Mouse (Mus musculus): ENCODE data around the gene Sh2b3. TPM values are rescaled to one million over a fixed set of nuclear protein-coding genes. Genes with fewer than 3 reads are reported as not detected.

The Sh2b3 gene
- total RNA-seq, 2 experiments from 2014 or later, result 17.1 to 17.3 TPM

DNA sequence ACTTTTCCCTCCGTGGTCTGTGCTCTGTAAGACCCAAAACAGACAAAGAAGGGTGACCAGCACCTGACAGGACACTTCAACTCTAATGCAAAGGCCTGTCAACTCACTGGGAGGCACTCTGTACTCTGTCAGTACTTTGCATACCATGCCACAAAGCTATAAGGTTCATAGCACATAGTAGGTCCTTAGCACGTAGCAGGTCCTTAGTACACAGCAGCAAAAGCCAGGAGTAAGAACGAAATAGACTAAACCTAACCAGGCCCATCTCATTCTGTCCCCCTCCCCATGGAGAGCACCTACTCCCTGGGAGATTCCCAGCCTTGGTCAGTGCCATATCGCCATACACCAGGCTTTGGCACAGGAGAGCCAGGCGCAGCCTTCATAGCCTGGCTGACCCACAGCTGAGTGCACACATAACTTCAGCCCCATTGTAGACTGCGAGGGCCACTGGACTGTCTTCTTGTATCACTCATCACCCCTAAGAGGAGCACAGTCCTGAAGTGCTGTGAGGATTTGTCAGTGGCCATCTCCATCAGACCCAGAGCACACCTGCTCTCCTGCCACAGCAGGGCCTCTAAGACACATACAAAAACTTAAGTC is 6.3 kb downstream of the Sh2b3 start:
- no peak for DNase-seq (ENCODE audit: extremely low spot score in 1 of 2, low spot score in 2 of 2)
- intact Hi-C loops (cut with DNase I), result no loop called here

DNA sequence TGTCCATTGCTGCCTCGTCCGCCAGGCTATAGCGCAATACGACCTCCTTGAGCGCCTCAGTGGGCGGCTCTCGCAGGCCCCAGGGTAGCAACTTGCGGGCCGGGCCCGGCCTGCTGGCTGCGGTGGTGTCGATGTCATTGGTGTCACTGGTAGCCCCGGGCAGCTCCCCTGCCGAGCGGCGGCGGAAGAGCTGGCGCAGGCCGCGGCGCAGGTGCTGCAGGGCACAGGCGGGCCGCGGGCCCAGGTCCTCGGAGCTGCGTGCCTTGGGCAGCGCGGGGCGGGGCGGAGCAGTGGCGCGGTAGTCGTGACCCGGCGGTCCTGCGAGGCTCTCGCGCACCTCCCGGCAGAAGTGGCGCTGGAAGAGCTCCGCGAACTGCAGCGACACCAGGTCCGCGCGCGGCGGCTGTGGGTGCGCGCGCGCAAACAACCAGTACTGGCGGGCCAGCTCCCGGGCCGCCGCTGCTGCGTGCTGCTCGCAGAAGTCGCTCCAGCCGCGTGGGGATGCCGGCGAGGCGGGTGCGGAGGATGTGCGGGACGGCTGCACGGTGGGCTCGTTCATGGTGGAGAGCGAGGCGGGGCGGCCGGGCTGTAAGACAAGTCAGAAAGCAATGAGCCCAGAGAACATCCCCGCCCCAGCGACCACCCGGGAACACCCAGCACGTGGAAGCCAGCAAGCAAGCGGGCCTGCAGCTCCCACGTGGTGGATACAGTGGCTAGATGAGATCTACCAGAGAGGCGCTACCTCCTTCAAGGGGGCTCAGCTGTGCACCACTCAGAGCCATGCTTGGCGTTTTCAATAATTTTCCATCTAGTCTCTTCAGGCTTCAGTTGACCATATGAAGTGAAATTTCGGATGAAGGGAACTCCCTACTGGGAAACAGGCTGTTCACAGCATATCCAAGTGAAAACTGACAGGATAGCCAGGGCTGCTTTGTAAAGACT is 8.7 kb downstream of the Sh2b3 start:
- intact Hi-C loops (cut with DNase I), result no loop called here
- DNase-seq (ENCODE audit: extremely low spot score in 1 of 2, low spot score in 2 of 2), result peak in 1 of 2 experiments; percentile 59

DNA sequence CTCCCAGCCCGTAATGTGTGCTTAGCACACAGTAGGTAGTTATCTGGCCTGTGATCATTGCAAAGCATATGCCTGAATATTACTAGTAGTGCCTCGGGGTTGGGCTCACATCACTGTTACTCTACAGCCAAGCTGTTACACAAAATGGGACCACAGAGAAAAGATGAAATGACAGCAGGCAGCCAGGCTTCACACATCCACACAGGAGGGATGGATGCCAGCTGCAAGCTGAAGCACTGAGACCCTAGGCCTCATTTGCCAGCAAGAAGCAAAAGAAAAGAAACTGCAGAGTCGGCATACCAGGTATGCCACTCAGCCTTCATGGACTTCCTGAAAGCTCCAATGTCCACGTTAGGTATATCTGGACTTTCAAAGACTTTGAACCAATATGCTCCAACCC is 9.6 kb downstream of the Sh2b3 start:
- no peak for DNase-seq (ENCODE audit: extremely low spot score in 1 of 2, low spot score in 2 of 2)
- intact Hi-C loops (cut with DNase I), result no loop called here

DNA sequence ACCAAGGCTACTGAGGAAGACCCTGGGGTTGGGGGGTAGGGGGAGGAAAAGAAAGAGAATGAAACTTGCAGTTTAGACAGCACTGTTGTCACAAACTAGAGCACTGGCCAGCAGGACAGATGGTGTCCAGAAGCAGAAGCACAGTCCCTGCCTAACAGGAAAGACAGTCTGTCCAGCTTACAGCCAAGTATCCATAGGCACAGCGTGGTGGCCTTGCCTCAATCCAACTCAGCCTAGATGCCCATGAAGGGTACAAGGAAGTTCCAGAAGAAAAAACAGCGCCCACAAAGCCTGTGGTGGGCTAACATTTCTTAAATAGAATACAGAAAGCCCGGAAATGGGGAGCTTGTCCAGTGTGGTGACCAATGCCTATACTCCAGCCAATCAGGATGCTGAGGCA is 11.8 kb downstream of the Sh2b3 start:
- no peak for DNase-seq (ENCODE audit: extremely low spot score in 1 of 2, low spot score in 2 of 2)
- intact Hi-C loops (cut with DNase I), result no loop called here

DNA sequence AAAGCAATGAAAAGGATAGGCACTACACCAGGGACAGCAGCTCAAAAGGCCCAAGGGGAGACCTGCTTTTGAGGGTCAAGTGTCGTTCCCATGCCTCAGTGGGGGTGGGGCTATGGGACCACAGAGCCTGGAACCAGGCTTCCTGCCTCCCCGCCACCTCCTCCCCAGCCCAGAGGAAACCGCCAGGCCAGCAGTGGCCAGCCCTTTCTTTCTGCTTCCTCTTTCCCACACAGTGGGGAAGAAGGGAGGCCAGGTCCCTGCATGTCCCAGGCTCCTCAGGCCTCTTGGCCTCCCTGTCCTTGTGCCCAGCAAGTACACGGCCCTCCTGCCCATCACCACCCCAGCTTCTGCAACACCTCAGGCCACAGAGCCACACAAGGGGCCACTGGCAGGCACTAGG is 13.3 kb downstream of the Sh2b3 start:
- DNase-seq (ENCODE audit: extremely low spot score in 1 of 2, low spot score in 2 of 2), result peak in 1 of 2 experiments; percentile 83
- intact Hi-C loops (cut with DNase I), result no loop called here

DNA sequence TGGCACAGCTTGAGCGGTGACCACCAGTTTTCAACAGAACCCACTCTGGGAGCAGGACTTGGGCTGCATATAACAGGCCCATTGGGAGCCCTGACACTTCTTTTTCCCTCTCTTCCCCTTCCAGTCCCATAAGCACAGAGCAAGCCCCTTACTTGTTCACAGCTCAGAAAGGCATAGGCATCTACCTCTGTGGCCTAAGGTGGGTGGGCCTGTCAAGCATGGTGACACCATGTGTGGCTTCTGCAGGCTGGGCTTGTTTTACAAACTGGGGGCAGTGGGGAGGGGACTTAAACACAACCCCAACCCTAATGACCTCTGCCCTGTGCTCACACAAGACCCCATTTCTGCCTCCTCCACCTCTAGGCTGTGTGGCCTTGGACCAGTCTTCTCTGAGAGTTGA is 13.8 kb downstream of the Sh2b3 start:
- DNase-seq (ENCODE audit: extremely low spot score in 1 of 2, low spot score in 2 of 2), result no peak
- intact Hi-C loops (cut with DNase I), result no loop called here

DNA sequence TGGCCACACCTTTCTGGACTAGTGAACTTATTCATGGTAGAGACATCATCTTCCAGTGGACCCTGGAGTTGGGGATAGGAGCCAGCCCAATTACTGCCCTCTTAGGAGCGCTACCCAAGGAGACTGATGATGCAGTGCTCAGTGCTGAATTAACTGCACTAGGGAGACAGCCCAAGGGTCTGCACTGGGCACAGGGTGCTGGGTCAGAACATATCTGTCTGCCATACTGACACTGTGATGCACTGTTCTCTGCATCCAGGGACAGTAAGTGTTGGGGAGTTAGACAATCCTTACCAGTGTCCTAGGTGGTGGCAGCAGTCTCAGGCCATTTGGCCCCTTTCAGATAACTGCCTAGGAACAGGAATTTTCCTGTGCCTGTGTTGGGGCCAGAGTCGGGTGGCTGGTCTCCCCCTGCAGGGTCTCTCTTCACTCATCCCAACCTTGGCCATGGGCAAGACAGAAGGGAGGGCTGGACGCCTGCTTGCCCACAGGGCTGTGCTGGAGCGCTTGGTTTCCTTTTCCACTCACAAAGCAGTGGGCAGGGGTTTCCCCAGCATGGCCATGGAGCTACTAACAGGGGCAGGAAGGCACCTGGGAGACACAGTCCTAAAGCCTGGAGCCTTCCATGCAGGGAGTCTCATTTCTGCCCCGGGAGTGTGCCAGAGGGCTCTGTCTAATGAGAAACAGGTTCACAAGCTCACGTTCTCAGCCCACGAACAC is 14.5 kb downstream of the Sh2b3 start:
- intact Hi-C loops (cut with DNase I), result no loop called here
- peak in 1 of 2 experiments; percentile 20 for DNase-seq (ENCODE audit: extremely low spot score in 1 of 2, low spot score in 2 of 2)

DNA sequence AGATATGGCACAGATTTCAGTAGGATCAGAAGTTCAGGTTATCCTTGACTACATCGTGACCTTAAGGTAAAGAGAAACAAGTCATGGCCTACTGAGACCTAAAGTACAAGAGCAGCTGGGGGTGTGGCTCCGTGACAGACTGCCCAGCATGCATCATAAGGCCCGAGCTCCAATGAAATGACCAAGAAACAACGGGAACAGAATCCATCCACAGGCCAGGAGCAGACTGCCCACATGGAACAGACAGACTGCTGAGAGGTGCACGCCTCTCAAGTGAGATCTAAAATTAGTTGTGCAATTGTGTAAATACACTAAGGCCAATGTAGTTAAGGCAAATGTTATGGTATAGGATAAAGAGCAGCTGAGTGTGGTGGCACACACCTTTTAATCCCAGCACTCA is 15.9 kb downstream of the Sh2b3 start:
- intact Hi-C loops (cut with DNase I), result no loop called here

DNA sequence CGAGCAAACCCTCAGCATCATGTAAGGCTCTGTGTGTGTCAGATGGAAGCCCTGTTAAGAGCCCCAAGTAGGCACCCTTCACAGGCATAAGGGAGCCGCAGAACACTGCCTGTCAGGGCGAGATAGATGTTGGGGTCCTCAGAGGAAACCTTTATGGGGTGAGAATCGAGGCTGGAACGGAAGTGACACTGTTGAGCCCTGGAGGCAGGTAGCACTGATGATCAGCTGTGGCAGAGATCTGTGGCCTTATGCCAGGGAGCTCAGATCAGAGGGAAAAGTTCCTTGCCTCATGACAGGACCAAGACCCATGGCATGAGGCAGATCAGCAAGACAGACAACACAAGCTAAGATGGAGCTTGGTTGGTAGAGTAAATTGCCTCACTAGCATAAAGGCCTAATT is 16.3 kb downstream of the Sh2b3 start:
- DNase-seq (ENCODE audit: extremely low spot score in 1 of 2, low spot score in 2 of 2), result no peak
- intact Hi-C loops (cut with DNase I), result no loop called here

More for the DNA sequence above, 15.9 kb downstream of the Sh2b3 start:
- no peak for DNase-seq (ENCODE audit: extremely low spot score in 1 of 2, low spot score in 2 of 2)

DNA sequence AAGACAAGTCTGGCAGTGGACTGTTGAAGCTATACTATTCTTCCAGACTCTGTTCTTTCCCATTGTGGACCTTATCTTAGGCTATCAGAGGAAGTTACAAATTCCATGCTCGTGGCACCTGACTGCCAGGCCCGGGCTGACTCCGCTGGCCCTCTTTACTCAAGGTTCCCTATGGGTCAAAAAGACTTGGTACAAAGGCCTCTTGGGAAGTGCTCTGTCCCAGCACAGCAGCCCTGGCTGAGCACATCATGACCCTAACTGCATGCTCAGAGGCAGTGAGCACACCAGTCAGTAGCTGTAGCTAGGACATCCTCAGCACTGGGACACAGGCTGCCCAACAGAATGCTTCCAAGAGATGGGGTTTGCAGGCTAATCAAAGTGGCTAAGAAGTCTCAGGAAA is 16.8 kb downstream of the Sh2b3 start:
- intact Hi-C loops (cut with DNase I), result no loop called here
- DNase-seq (ENCODE audit: extremely low spot score in 1 of 2, low spot score in 2 of 2), result no peak

DNA sequence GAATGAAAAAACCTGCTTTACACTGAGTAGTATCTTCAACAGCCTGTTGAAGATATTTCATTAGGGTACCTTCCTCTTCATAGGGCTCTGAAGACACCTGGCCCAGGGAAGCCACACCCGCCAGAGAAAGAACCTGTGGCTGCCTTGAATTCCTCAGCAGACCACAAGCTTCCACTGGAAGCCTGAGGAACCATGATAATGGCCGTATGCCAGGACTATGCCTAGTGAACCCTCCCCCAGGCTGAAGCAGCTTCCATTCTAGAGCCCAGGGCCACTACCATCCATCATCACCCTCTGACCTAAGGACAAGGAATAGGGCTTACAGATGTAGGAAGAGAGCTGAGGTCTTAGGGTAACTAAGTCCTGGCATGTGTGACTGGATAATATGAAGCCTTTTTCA is 17.3 kb downstream of the Sh2b3 start:
- intact Hi-C loops (cut with DNase I), result no loop called here

DNA sequence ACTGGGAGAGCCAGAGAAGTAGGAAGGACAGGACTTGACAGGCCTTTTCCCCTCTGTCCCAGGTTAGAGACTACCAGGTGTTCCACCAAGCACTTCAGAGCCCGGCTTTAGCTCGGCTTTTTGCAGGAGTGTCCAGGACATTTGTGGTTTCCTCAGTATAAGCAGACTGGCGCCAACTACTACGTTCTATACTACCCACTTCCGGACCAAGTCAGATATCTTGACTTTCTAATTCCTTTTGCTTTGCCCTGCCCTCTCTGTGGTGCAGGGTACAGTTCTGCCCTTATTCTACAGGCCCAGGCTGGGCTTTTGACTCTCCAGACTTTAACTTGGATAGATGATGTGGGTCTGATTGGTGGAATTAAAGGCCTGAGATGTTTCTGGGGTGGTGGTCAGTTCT is 17.9 kb downstream of the Sh2b3 start:
- intact Hi-C loops (cut with DNase I), result no loop called here
- no peak for DNase-seq (ENCODE audit: extremely low spot score in 1 of 2, low spot score in 2 of 2)

More for the DNA sequence above, 17.3 kb downstream of the Sh2b3 start:
- no peak for DNase-seq (ENCODE audit: extremely low spot score in 1 of 2, low spot score in 2 of 2)

DNA sequence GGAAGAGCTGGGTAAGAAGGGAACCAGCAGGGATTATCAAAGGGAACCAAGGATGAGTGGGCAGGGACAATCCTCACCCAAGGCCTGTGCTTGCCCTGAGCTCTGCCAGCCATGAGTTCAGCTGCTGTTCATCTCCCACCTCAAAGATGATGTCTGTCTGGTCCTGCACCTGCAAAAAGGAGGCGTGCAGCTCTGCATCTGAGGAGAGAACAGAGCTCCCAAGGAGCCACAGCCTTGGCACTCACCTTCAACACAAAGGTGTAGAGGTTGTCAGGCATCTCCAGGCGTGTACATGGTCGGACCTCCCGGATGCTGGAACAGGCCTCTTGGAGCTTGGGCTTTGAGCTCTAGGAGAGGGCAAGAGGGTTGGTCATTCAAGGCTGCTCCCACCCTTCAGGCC is 18.6 kb downstream of the Sh2b3 start:
- intact Hi-C loops (cut with DNase I), result no loop called here
- no peak for DNase-seq (ENCODE audit: extremely low spot score in 1 of 2, low spot score in 2 of 2)

DNA sequence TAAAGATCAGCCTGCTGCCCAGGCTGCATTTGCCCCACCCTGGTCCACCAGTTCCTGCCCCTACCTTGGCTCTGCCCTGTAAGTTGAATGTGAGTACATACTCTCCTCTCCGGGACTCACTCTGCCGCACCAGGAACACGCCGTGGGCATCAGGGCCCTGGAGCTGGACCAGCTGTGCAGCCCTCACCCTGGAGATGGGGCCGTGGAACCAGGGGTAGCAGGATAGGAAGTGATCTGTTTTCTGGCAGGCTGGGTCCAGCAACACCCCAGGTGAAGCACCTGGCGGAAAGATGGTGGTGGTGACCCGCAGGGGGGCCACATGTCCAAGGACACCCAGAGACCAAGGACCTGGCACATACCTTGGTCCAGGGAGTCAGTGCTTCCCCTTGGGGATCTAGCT is 19.0 kb downstream of the Sh2b3 start:
- intact Hi-C loops (cut with DNase I), result no loop called here
- DNase-seq (ENCODE audit: extremely low spot score in 1 of 2, low spot score in 2 of 2), result peak in 1 of 2 experiments; percentile 18

DNA sequence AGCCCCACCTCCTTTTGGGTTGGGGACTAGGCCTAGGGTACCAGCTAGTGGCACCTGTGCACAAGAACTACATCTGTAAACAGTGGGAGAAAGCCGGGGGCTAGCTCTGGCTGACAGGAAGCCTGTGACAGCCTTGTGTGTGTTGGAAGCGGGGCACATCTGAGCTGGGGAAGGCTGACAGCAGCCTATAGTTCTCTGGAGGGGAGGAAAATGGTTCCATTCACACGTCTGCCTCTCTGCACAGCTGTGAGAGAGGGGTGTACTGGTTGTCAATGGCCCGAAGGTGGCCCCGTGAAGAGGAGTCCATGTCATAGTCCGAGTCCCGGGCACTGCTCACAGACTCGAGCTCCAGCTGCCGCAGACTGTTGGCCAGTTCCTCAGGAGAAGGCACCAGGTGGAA is 19.9 kb downstream of the Sh2b3 start:
- intact Hi-C loops (cut with DNase I), result no loop called here
- DNase-seq (ENCODE audit: extremely low spot score in 1 of 2, low spot score in 2 of 2), result peak in 1 of 2 experiments; percentile 26

DNA sequence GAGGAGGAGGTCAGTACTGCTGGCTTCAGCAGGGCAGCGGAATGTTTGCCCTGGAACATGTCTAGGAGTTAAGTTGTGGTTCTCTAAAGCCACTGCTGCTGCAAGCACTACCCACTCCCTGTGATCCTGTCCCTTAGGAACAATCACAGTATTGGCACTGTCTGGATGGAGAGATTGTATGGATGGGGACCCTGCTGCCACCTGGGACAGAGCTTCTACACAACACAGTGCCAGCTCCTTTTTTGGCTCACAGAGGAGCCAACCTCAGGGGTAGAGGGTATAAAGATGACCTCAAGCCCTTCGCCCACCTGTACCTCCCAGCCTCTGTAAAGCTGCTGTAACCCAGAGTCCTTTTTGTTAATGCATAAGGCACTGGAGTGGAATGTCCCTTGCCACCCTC is 20.8 kb downstream of the Sh2b3 start:
- intact Hi-C loops (cut with DNase I), result no loop called here

DNA sequence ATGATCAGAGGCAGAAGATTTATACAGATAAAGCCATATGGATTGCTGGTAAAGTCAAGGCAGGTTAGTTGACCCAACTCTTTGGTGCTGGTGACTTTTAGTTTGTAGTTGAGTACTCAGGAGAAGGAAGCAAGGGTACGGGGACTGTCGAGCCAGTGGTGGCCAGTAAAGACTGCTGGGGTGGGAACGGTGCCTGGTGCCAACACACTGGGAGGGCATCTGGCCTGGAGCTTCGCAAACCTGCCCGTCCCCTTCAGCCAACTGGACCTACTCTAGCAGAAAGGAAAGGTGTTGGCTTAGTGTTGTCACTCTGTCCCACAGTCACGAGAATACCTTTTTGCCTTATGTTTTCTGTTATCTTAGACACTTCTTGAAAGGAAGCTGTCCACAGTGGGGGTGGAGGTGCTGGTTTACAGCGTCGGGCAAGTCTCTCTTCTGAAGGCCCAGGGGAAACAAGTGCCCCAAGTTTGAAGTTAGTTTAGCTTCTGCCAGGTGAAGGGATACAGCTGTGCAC is 21.5 kb downstream of the Sh2b3 start:
- DNase-seq (ENCODE audit: extremely low spot score in 1 of 2, low spot score in 2 of 2), result no peak
- intact Hi-C loops (cut with DNase I), result no loop called here

More for the DNA sequence above, 20.8 kb downstream of the Sh2b3 start:
- no peak for DNase-seq (ENCODE audit: extremely low spot score in 1 of 2, low spot score in 2 of 2)

DNA sequence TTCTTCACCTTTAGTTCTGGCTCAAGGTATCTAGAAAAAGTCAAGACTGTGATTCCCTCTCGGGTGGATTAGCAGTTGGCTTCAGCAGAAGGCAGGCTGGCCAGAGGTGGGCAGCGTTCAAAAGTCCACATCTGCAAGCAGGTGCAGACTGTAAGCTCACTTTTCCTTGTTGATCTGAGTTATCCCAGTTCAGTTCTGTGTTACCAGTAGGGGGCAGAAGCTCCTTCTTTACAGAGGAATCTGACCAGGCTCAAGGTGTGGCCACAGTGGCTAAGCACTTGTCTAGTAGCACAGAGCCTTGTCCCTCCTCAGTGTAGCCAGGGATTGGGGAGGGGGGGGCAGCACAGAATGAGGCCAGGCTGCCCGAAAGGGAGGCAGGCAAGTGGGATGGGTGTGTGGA is 22.4 kb downstream of the Sh2b3 start:
- peak in 1 of 2 experiments; percentile 75 for DNase-seq (ENCODE audit: extremely low spot score in 1 of 2, low spot score in 2 of 2)
- intact Hi-C loops (cut with DNase I), result no loop called here

DNA sequence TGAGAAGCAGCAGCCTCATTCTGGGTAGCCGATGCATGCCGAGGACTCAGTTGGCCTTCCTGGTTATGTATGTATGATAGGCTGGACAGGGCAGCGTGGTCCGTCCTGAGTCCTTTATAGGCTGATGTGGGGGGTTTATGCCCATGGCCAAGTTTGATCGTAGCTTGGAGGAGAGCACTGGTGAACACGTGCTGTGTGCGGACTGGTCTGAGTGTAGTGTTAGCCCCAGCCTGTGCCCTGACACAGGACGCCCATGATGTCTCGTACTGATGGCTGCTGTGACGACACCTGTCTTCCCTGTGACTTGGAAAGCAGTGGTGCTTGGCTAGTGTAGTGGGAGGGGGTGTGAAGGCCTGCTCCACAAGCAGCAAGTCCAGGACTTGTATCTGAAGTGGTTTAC is 23.7 kb downstream of the Sh2b3 start:
- no peak for DNase-seq (ENCODE audit: extremely low spot score in 1 of 2, low spot score in 2 of 2)
- intact Hi-C loops (cut with DNase I), result no loop called here
